In the genomic region with DNA sequence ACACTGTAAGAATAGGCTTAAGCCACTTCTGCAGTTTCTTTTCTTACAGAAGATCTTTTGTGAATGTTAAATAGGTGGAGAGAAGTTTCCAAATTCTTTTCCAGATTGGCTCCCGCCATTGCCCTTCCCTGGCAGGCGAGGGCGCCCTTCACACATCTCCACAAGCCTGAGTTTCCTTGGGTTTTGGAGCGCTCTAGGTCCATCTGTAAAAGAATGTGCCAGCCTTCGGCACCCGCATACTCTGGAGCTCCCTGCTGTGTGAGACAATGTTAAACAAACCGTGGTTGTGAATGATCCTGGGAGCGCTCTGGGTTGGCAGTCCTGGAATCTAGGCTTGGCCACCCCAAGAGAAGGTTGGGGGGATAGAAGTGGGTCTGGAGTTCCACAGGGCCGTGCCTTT, we compare ENCODE assay signal across 8 mouse cellular contexts.
DNase-seq lines count a peak whose midpoint lies in the region; ATAC-seq lines count a peak whose summit lies in the region.

No protein-coding gene starts in this region.

- no peaks in the 10 kb centered on the region for H3K9me3 ChIP-seq in hindbrain, embryonic 11.5 days (ENCODE audit: control insufficient read depth, low read length)

- H3K36me3 ChIP-seq in hindbrain, embryonic 11.5 days (ENCODE audit: control insufficient read depth, insufficient read depth, low read length) = no peaks in the 10 kb centered on the region

- H3K4me2 ChIP-seq in hindbrain, embryonic 11.5 days (replicated peaks; ENCODE audit: low read depth, low read length) = peak overlapping the region; percentile 65

- no peaks in the 10 kb centered on the region for H3K27me3 ChIP-seq in hindbrain, embryonic 11.5 days (ENCODE audit: control insufficient read depth, insufficient read depth, low read length)

- peak; percentile 2 for DNase-seq in lung, postnatal 36 days
- DNase-seq in lung, postnatal 25 days (ENCODE audit: low spot score) = no peak
- peak; percentile 73 for DNase-seq in embryo, embryonic 10 days (ENCODE audit: low spot score)
- peak; percentile 60 for DNase-seq in hindbrain, embryonic 11.5 days (ENCODE audit: low spot score)
- DNase-seq in left cerebral cortex, postnatal 4 days = peak; percentile 37
- DNase-seq in right cerebral cortex, postnatal 36 days (ENCODE audit: low spot score in 2 of 2) = peak; percentile 18 to 23
- DNase-seq in thymus, postnatal 25 days = no peak
- no peak for DNase-seq in kidney, postnatal 14 days

- intact Hi-C loops in left cerebral cortex, postnatal 4 days (cut with DNase I) = loop anchor here (10.0 kb wide), 1 partner anchor 101 kb away; no protein-coding TSS in a partner anchor

- no peak overlapping the region for H3K9ac ChIP-seq in hindbrain, embryonic 11.5 days (ENCODE audit: low read depth, low read length)

- H3K4me3 ChIP-seq in hindbrain, embryonic 11.5 days (ENCODE audit: low read depth, low read length) = no peak overlapping the region

- H3K27ac ChIP-seq in hindbrain, embryonic 11.5 days (ENCODE audit: low read depth, low read length) = no peak overlapping the region

- 2% methylated on average over 9 of the region's 9 CpGs for WGBS in hindbrain, embryonic 11.5 days

- no peaks in the 10 kb centered on the region for H3K4me1 ChIP-seq in hindbrain, embryonic 11.5 days (replicated peaks; ENCODE audit: control insufficient read depth, insufficient read depth, low read length)

- ATAC-seq in hindbrain, embryonic 11.5 days (ENCODE audit: low FRiP score) = peak; percentile 42

Comparison
In these comparisons a context has a peak if more than half of its experiments do, and no peak if none do; other contexts are left out.
1. DNase-seq: peak in lung, postnatal 36 days (single experiment), embryo, embryonic 10 days (single experiment), hindbrain, embryonic 11.5 days (single experiment), left cerebral cortex, postnatal 4 days (single experiment) and right cerebral cortex, postnatal 36 days (2 of 2); none in lung, postnatal 25 days (single experiment), thymus, postnatal 25 days (single experiment) and kidney, postnatal 14 days (single experiment).